20 mouse cellular contexts compared by ENCODE assay signal in the genomic region with DNA sequence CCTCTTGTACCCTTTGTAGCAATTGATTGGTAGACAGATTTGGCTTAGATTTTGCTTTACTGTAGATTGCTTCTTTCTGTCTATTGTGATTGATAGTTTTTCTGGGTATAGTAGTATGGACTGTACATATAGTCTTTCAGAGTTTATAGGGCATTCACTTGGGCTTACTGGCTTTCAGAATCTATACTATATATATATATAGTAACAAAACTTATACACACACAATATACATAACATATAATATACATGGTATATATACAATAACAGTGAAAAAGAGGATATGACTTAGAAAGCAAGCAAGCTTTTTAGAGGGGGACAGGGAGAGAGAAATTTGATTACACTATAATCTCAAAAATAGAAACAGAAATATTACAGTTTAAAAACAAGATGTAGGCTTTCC. TPM values are rescaled to one million over a fixed set of nuclear protein-coding genes. Genes with fewer than 3 reads are reported as not detected.
DNase-seq lines count a peak whose midpoint lies in the region; TF ChIP-seq lines count a peak whose summit lies in the region.
"Had no signal": no experiment of that assay in that cellular context is flagged by ENCODE, and none has a peak within 500 bp of the region (broad histone marks: within the 10 kb centered on the region; RNA-seq: fewer than 3 reads in every experiment).

A gene (plus strand): TSS at position 301 of the 400 bp plus-strand sequence.

- H3K4me3 ChIP-seq in ES-Bruce4 (ENCODE audit: low read depth, low read length): no peak within 1 kb of the TSS

- no peak for TF ChIP-seq CTCF in ES-Bruce4 (IDR thresholded peaks at IDR 0.05; ENCODE audit: low read depth, low read length)

- no peaks in the 10 kb centered on the region for H3K4me1 ChIP-seq in ES-Bruce4 (ENCODE audit: control insufficient read depth, insufficient read depth, low read length)

- no peaks in the 10 kb centered on the region for H3K9me3 ChIP-seq in ES-Bruce4 (replicated peaks; ENCODE audit: control insufficient read depth, insufficient read depth, low read length, poor library complexity, severe bottlenecking)
- H3K9me3 ChIP-seq: G1E had no signal

- no peak within 1 kb of the TSS for H3K9ac ChIP-seq in ES-Bruce4 (ENCODE audit: low read depth, poor library complexity, severe bottlenecking)

- TF ChIP-seq POLR2A in ES-Bruce4 (IDR thresholded peaks at IDR 0.05; ENCODE audit: insufficient read depth, low read length): no peak

- H3K36me3 ChIP-seq in ES-Bruce4 (ENCODE audit: control insufficient read depth, insufficient read depth, low read length, poor library complexity, severe bottlenecking): no peaks in the 10 kb centered on the region
- H3K36me3 ChIP-seq: G1E had no signal

- DNase-seq in thymus, postnatal 25 days: no peak
- DNase-seq: adrenal gland, adult 2 months; adrenal gland, adult 8-10 months; adrenal gland, postnatal 10 days; adrenal gland, postnatal 14 days; adrenal gland, postnatal 25 days; adrenal gland, postnatal 36 days; B cell, adult 2 months; cerebellum, adult 11 months; cerebellum, adult 11-12 months; cerebellum, adult 18-20 months; cerebellum, adult 2 months; cerebellum, adult 8-10 months had no signal

- H3K27me3 ChIP-seq in ES-Bruce4 (ENCODE audit: control insufficient read depth, insufficient read depth, low read length, poor library complexity, severe bottlenecking): no peaks in the 10 kb centered on the region
- H3K27me3 ChIP-seq: CH12.LX had no signal

- TF ChIP-seq EP300 in ES-Bruce4 (IDR thresholded peaks at IDR 0.05; ENCODE audit: insufficient read depth, low read depth, low read length): no peak

- H3K27ac ChIP-seq in ES-Bruce4 (ENCODE audit: insufficient read depth, low read length): no peak within 1 kb of the TSS

RNA-seq across cellular contexts. Expression of the gene that starts here (rescaled TPM):
- 12.2 and 13.8 TPM in 2 replicates for polyA plus RNA-seq in ES-Bruce4 (2011; ENCODE audit: insufficient read depth, insufficient read length, low read depth, missing spikeins)
- polyA plus RNA-seq: activated CD4-positive, CD25-positive, alpha-beta regulatory T cell, adult 4 months; adrenal gland, adult 2 months; brain, embryonic 14.5 days; C2C12; cerebellum, adult 2 months; G1E; Patski had no signal
